Mouse (Mus musculus) G1E (cell line): Measurements from ENCODE around the gene Spaca7. TPM values are rescaled to one million over a fixed set of nuclear protein-coding genes. Genes with fewer than 3 reads are reported as not detected.
A peak's percentile ranks its signal among the peaks of the same experiment; 100 is the strongest.
"Not testable (repeated sequence)": the region's sequence is repeated elsewhere in the genome, so short reads cannot be mapped to it uniquely, and the experiment has no call there.

ENCODE experiments used
- ATAC-seq: 2 replicates; pipeline ENCODE4 v1.8.0; 2016; ENCODE audit warnings: mild to moderate bottlenecking; ENCODE audit not compliant: insufficient number of reproducible peaks, poor library complexity, low FRiP score, severe bottlenecking; ENCODE audit errors: extremely low read depth
- DNase-seq: peaks from one replicate; pipeline ENCODE4 v3.0.0; 2012; ENCODE audit warnings: low spot score
- H3K27me3 ChIP-seq: 2 replicates; pipeline ENCODE4 v1.6.1; 2012; ENCODE audit warnings: mild to moderate bottlenecking, low read length, inconsistent platforms; ENCODE audit not compliant: insufficient read depth
- H3K36me3 ChIP-seq: replicated peaks from 2 replicates; pipeline ENCODE3; 2012; ENCODE audit warnings: mild to moderate bottlenecking, inconsistent platforms
- H3K4me1 ChIP-seq: 2 replicates; pipeline ENCODE4 v1.6.1; 2012; ENCODE audit warnings: low read depth, low read length, inconsistent platforms, mixed read lengths; ENCODE audit not compliant: insufficient read depth
- H3K4me3 ChIP-seq: 2 replicates; pipeline ENCODE4 v1.5.1; 2012; ENCODE audit warnings: low read depth, mild to moderate bottlenecking, inconsistent platforms, low read length, moderate library complexity, mixed read lengths
- H3K9me3 ChIP-seq: replicated peaks from 2 replicates; pipeline ENCODE4 v1.6.1; 2012; ENCODE audit warnings: inconsistent platforms
- CTCF ChIP-seq: IDR thresholded peaks from 2 replicates; pipeline ENCODE4 v1.5.1; 2012; ENCODE audit warnings: low read depth, low read length, inconsistent platforms, mixed read lengths
- GATA1 ChIP-seq: IDR thresholded peaks from 2 replicates; pipeline ENCODE4 v1.6.1; 2012; ENCODE audit warnings: borderline replicate concordance, low read length, inconsistent platforms, mixed read lengths
- GATA2 ChIP-seq: IDR thresholded peaks from 2 replicates; pipeline ENCODE4 v1.6.1; 2012; ENCODE audit warnings: low read depth, low read length, inconsistent platforms, borderline replicate concordance
- POLR2AphosphoS5 ChIP-seq: IDR thresholded peaks from 2 replicates; pipeline ENCODE4 v1.6.1; 2012; ENCODE audit warnings: low read depth, low read length, inconsistent platforms; ENCODE audit not compliant: insufficient replicate concordance
- TAL1 ChIP-seq: conservative IDR thresholded peaks from 2 replicates; pipeline ENCODE4 v1.6.1; 2012; ENCODE audit warnings: low read depth, low read length, inconsistent platforms, mixed read lengths
- polyA plus RNA-seq: library from polyadenylated mRNA; stranded (reverse); fragments of >175 nt; gene quantifications from 2 replicates; pipeline ENCODE4 v1.2.3, GENCODE M21; 2012
- total RNA-seq, 2 experiments: library from RNA; stranded (forward) in 1 of 2; stranded (reverse) in 1 of 2; fragments of 200-1000 nt in 1 of 2; fragments of >200 nt in 1 of 2; fragmentation: Nextera tagmentation in 1 of 2; gene quantifications; 2 replicates each; pipeline ENCODE4 v1.2.3; 2014 to 2017

Spaca7 gene
- total and polyA plus RNA-seq, 3 experiments = not detected

GRCm38 (mm10) chr8:12583785-12584184 lies 11.0 kb downstream of the Spaca7 start:
- Histone ChIP-seq H3K36me3 (no peaks in the 10 kb centered on the region), H3K4me1 (no peaks in the 10 kb centered on the region), H3K9me3 (no peaks in the 10 kb centered on the region), H3K27me3 (no peaks in the 10 kb centered on the region), H3K4me3 (no peak overlapping the region)
- TF ChIP-seq CTCF (no peak), TAL1 (no peak), POLR2AphosphoS5 (no peak), GATA2 (no peak), GATA1 (no peak)
- DNase-seq (no peak), ATAC-seq (no peak)

- TF ChIP-seq TAL1 (no peak), GATA2 (no peak), CTCF (peak; percentile 71), GATA1 (no peak)
- H3K4me1 ChIP-seq = no peaks in the 10 kb centered on the region; the same call in 1 of the 2 replicates
- ATAC-seq (no peak; the same call in 1 of the 2 replicates), DNase-seq (peak; percentile 26)
- no peak overlapping the region for H3K4me3 ChIP-seq
- H3K27me3 ChIP-seq = peaks cover 18% of the 10 kb centered on the region; the same call in 1 of the 2 replicates
- H3K36me3 ChIP-seq = peaks cover 6% of the 10 kb centered on the region
- no peaks in the 10 kb centered on the region for H3K9me3 ChIP-seq
Observed at GRCm38 (mm10) chr8:12607223-12607622, 34.4 kb downstream of the Spaca7 start.

GRCm38 (mm10) chr8:12608810-12609209 lies 36.0 kb downstream of the Spaca7 start:
- no peak overlapping the region for H3K4me3 ChIP-seq
- no peak for TF ChIP-seq TAL1
- TF ChIP-seq CTCF = no peak
- no peak for TF ChIP-seq GATA1
- no peak for TF ChIP-seq POLR2AphosphoS5
- TF ChIP-seq GATA2 = no peak
- H3K9me3 ChIP-seq = no peaks in the 10 kb centered on the region
- H3K27me3 ChIP-seq = peaks cover 18% of the 10 kb centered on the region; the same call in 1 of the 2 replicates
- ATAC-seq (no peak), DNase-seq (no peak)
- H3K4me1 ChIP-seq = no peaks in the 10 kb centered on the region; the same call in 1 of the 2 replicates
- H3K36me3 ChIP-seq = peaks cover 19% of the 10 kb centered on the region

- no peak for ATAC-seq
- TF ChIP-seq TAL1 (no peak), GATA1 (no peak), GATA2 (no peak), CTCF (no peak), POLR2AphosphoS5 (no peak)
Observed at GRCm38 (mm10) chr8:12609752-12610449, 37.1 kb downstream of the Spaca7 start.

GRCm38 (mm10) chr8:12613201-12613600 lies 40.4 kb downstream of the Spaca7 start:
- DNase-seq (no peak), ATAC-seq (no peak)
- Histone ChIP-seq H3K27me3 (peaks cover 8% of the 10 kb centered on the region; the same call in 1 of the 2 replicates), H3K4me3 (no peak overlapping the region), H3K9me3 (no peaks in the 10 kb centered on the region), H3K36me3 (peaks cover 53% of the 10 kb centered on the region), H3K4me1 (no peaks in the 10 kb centered on the region; the same call in 1 of the 2 replicates)
- TF ChIP-seq POLR2AphosphoS5 (no peak), TAL1 (no peak), GATA1 (no peak), CTCF (no peak), GATA2 (no peak)

More at GRCm38 (mm10) chr8:12609752-12610449, 37.1 kb downstream of the Spaca7 start:
- H3K4me1 ChIP-seq = no peaks in the 10 kb centered on the region; the same call in 1 of the 2 replicates
- peaks cover 28% of the 10 kb centered on the region for H3K36me3 ChIP-seq
- H3K9me3 ChIP-seq = no peaks in the 10 kb centered on the region
- H3K27me3 ChIP-seq = peaks cover 18% of the 10 kb centered on the region; the same call in 1 of the 2 replicates
- no peak for DNase-seq
- H3K4me3 ChIP-seq = no peak overlapping the region

GRCm38 (mm10) chr8:12617369-12617768 lies 44.5 kb downstream of the Spaca7 start:
- DNase-seq, H3K9me3 ChIP-seq, H3K27me3 ChIP-seq, ATAC-seq, H3K4me1 ChIP-seq, H3K4me3 ChIP-seq: not testable (repeated sequence)
- peaks cover 80% of the 10 kb centered on the region for H3K36me3 ChIP-seq
